Mouse (Mus musculus): ENCODE data around the gene Olfr325.
"Not testable (repeated sequence)": the region's sequence is repeated elsewhere in the genome, so short reads cannot be mapped to it uniquely, and the experiment has no call there.

Olfr325 gene

DNA sequence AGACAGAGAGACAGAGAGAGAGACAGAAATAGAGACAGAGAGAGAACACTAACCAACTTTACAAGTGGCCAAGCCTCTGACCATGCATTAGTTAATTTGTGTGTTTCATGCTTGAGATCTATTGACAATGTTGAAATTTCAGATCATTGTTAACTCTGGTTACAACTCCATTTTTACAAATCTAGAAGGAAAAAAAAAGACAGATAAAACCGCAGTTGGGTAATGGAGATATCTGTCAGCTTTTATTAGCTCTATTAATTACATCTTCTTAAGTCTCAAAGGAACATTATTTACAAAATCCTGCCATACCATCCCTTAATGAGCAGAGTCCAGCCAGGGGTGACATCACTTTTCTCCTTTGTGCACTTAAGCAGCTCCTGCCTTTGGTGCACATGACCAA lies at the start of gene Olfr325:
TSS of gene Olfr325 (plus strand) at position 301 of the 400 bp plus-strand sequence.
- no peak for DNase-seq (ENCODE audit: low spot score in 2 of 2)

DNA sequence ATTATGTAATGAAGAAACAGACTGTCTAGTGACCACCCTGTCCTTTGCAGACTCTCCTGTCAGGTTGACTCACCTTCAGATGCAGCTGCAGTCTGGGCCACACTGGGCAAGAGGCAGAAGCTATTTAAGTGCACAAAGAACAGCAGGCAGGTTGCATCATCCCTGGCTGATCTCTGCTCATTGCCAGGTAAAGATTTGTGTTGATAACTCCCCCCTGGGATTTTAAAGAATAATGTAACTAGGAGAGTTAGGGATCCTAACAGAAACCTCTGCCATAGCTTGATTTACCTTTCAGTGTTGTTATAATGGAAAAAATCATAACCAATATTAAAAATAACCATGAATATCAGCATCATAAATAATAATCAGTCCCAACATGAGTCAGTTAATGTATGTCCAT lies 42.8 kb upstream of the Olfr325 start, which contains the start of gene Olfr330:
TSS of gene Olfr330 (minus strand) at position 101 of the 400 bp plus-strand sequence.
- DNase-seq (ENCODE audit: low spot score in 2 of 2): not testable (repeated sequence)

GRCm38 (mm10) chr11:58546322-58546721 lies 31.2 kb upstream of the Olfr325 start, which contains the start of gene Olfr329-ps:
Gene Olfr329-ps, minus strand, starts transcription at chr11:58546422.
- no peak for DNase-seq (ENCODE audit: low spot score in 2 of 2)

DNA sequence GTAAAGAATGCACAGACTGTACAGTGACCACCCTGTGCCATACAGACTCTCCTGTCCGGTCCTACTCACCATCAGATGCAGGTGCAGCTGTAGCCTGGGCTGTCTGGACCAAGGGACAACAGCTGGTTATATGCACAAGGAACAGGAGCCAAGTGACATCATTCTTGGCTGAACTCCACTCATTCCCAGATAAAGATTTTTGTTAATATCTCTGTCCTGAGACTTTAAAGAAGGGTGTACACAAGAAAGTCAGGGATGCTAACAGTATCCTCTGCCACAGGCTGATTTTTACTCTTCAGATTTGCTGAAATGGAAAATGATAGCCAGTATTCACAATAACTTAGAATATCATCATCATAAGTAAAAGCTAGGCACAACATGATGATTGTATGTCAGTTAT lies 22.0 kb upstream of the Olfr325 start, which contains the start of gene Olfr328:
TSS of gene Olfr328 (minus strand) at position 101 of the 400 bp plus-strand sequence.
- DNase-seq (ENCODE audit: low spot score in 2 of 2): no peak

- no peak for DNase-seq (ENCODE audit: low spot score in 2 of 2)
Measured at GRCm38 (mm10) chr11:58570405-58570804, 7.1 kb upstream of the Olfr325 start, which contains the start of gene Olfr224. Gene Olfr224, minus strand, starts transcription at chr11:58570553.

- DNase-seq (ENCODE audit: low spot score in 2 of 2): peak in 1 of 2 experiments; percentile 4
Measured at GRCm38 (mm10) chr11:58578636-58579035, 1.1 kb downstream of the Olfr325 start.

DNA sequence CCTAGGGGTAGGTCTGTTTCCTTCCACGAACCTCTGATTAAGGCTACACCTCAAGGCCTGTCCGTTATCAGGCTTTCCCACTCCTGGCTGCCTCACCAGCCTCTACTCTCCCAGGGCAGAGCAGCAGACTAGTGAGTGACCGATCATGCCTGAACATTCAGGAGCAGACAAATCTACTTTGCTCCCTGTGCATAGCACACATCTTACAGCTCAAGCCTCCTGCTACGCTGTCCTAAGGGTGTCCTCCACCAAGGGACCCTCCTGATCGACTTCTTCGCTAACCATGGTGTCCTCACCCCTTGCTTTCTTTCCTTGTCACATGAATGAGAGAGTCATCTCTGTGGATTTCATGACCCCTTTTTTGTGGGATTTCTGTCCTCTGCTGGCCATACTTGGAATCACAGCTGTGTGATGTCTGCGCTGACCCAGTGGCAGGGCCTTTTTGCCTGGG lies 10.4 kb downstream of the Olfr325 start:
- no peak for DNase-seq (ENCODE audit: low spot score in 2 of 2)

DNA sequence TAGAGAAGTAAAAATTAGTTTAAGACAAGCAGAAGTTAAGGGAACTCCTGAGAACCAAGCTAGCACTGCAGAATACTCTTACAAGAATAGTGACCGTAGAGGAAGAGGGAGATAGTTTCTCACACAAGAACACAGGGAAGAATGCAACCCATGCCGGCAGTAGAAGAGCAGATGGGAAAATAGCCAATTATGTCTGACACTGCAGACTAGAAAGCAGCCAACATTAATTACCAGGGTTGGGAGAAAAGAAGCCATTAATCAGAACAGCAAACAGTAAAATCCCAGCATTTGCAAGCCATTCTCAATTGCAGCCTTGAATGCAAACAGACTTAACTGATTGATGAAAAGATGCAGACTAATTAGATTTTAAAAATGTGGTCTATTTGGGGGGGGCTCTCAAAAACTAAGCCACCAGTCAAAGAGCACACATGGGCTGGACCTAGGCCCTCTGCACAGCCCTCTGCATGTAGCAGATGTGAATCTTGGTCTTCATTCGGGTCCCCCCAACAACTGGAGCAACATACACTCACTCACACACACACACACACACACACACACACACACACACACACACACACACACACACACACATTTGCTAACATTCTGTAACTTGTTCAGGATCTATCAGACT lies 11.2 kb downstream of the Olfr325 start:
- no peak for DNase-seq (ENCODE audit: low spot score in 2 of 2)

- no peak for DNase-seq (ENCODE audit: low spot score in 2 of 2)
Measured at GRCm38 (mm10) chr11:58594814-58595213, 17.3 kb downstream of the Olfr325 start, which contains the start of gene Olfr324. Gene Olfr324, plus strand, starts transcription at chr11:58595114.

DNA sequence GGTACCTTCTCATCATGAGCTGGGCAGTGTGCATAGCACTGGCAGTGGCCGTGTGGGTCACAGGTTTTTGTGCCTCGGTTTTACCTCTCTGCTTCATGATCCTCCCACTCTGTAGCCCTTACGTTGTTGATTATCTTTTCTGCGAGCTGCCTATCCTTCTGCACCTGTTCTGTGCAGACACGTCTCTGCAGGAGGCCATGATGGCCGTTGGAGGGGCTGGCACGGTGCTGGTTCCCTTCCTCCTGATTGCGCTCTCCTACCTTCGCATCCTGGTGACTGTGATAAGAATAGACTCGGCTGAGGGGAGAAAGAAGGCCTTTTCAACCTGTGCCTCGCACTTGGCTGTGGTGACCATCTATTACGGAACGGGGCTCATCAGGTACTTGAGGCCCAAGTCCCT lies 20.3 kb downstream of the Olfr325 start:
- no peak for DNase-seq (ENCODE audit: low spot score in 2 of 2)

GRCm38 (mm10) chr11:58602062-58602461 lies 24.5 kb downstream of the Olfr325 start:
- DNase-seq (ENCODE audit: low spot score in 2 of 2): no peak

- DNase-seq (ENCODE audit: low spot score in 2 of 2): no peak
Measured at GRCm38 (mm10) chr11:58602800-58603560, 25.4 kb downstream of the Olfr325 start.

DNA sequence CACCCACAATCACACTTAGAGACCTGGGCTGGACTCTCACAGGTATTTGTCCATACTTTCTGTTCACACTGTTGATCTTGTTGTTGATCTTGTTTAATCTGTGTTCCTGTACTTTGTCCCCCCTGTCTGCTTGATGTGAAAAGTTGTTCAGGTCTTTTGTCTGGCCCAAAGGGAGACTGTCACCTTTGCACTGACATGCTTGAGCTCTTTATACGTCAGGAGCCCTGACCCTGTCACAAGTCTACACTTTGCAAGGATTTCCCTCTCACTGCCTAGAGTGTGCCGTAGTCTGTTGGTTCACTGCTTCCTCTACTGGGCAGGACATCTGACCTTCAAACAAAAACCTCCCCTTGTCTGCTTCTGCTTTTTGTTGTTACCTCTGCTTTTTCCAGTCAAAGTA lies 27.2 kb downstream of the Olfr325 start:
- DNase-seq (ENCODE audit: low spot score in 2 of 2): no peak

GRCm38 (mm10) chr11:58605228-58605627 lies 27.7 kb downstream of the Olfr325 start:
- DNase-seq (ENCODE audit: low spot score in 2 of 2): no peak

DNA sequence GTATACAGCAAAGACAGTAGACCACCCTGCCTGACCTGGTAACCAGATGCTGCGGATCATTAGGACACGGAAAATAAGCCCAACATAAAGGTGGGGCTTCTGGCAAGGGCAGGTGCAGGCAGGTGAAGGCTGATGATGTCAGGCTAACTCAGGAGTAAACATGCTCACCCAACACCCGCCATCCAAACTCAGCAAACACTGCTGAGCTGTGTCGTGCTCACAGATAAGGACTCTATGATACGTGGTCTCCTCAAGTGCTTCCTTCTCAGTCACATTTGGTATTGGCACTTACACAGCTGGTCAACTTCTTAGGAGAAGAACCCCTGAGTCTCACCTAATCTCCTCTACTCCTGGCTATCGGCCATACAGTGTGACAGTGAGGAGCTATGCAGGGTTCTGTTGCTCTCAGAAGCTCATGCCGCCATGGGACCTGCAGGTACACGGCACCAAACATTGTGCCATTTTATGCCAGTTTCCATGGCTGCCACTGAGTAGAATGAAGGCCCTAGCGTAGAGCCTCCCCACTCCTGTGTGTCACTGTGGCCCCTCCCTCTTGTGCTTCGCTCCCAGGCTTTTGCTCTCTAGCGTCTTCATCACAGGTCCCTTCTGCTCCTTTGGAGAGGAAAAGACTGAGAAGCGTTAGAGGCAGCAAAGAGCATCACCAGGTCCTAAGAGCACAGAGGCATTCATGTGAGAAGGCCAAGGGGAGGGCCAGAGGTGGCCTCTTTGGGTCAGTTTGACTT lies 28.8 kb downstream of the Olfr325 start:
- no peak for DNase-seq (ENCODE audit: low spot score in 2 of 2)

GRCm38 (mm10) chr11:58607030-58607429 lies 29.5 kb downstream of the Olfr325 start:
- no peak for DNase-seq (ENCODE audit: low spot score in 2 of 2)

- no peak for DNase-seq (ENCODE audit: low spot score in 2 of 2)
Measured at GRCm38 (mm10) chr11:58613359-58613758, 35.8 kb downstream of the Olfr325 start.

GRCm38 (mm10) chr11:58614526-58614925 lies 37.0 kb downstream of the Olfr325 start:
- no peak for DNase-seq (ENCODE audit: low spot score in 2 of 2)

- no peak for DNase-seq (ENCODE audit: low spot score in 2 of 2)
Measured at GRCm38 (mm10) chr11:58615975-58616374, 38.4 kb downstream of the Olfr325 start, which contains the start of gene 2210407C18Rik. Gene 2210407C18Rik, minus strand, starts transcription at chr11:58616075.

GRCm38 (mm10) chr11:58618369-58618768 lies 40.8 kb downstream of the Olfr325 start:
- DNase-seq (ENCODE audit: low spot score in 2 of 2): no peak

GRCm38 (mm10) chr11:58618793-58619192 lies 41.3 kb downstream of the Olfr325 start:
- no peak for DNase-seq (ENCODE audit: low spot score in 2 of 2)

DNA sequence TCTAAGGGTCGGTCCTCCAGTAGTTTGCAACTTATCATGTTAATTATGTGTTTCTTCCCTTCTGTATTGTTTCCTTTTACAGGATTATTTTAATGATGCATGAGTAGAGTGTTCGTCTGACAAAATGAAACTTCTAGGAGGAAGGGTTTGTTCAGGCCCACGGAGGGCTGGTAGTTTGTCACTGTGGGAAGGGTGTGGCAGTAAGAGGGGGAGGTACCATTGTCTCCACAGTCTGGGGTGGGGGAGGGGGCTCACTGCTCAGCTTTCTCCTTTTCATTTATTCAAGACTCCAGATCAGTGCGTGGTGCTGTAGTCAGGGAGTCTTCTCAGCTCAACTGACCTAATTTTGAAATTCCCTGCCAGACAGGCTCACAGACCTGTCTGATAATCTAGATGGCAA lies 48.6 kb downstream of the Olfr325 start:
- DNase-seq (ENCODE audit: low spot score in 2 of 2): no peak
